Comparison of ENCODE assay signal across 7 mouse cellular contexts in genomic region chr3:36060096-36060850, GRCm38 (mm10). TPM values are rescaled to one million over a fixed set of nuclear protein-coding genes. Genes with fewer than 3 reads are reported as not detected.
A peak's percentile ranks its signal among the peaks of the same experiment; 100 is the strongest.
DNase-seq lines count a peak whose midpoint lies in the region; ATAC-seq and TF ChIP-seq lines count a peak whose summit lies in the region.

No protein-coding gene starts in this region.

- H3K4me1 ChIP-seq in ES-Bruce4 (ENCODE audit: control insufficient read depth, insufficient read depth, low read length) = peaks cover 1% of the 10 kb centered on the region
- 0 out of 2 replicates have a peak, but pooled peaks cover 2% of the 10 kb centered on the region for H3K4me1 ChIP-seq in heart, embryonic 13.5 days

- 31% methylated on average over 8 of the region's 8 CpGs for WGBS in heart, embryonic 13.5 days

- H3K27ac ChIP-seq in ES-Bruce4 (ENCODE audit: insufficient read depth, low read length) = no peak overlapping the region
- H3K27ac ChIP-seq in heart, embryonic 13.5 days (replicated peaks) = no peak overlapping the region
- no peak overlapping the region for H3K27ac ChIP-seq in layer of hippocampus, adult 2 months

- peak; percentile 43 for TF ChIP-seq CTCF in ES-Bruce4 (IDR thresholded peaks at IDR 0.05; ENCODE audit: low read depth, low read length)
- peak; percentile 90 for TF ChIP-seq CTCF in layer of hippocampus, adult 2 months (conservative IDR thresholded peaks at IDR 0.05)

- DNase-seq in ZHBTc4 (ENCODE audit: low read depth, low spot score) = peak; percentile 77
- peak; percentile 38 to 63 for DNase-seq in cerebellum, postnatal 4 days (ENCODE audit: low spot score in 2 of 2)
- peak; percentile 33 to 58 for DNase-seq in layer of hippocampus, adult 2 months (ENCODE audit: low spot score in 2 of 2)
- DNase-seq in lung, postnatal 36 days = peak; percentile 82
- DNase-seq in right cerebral cortex, postnatal 4 days = peak; percentile 78

- no peaks in the 10 kb centered on the region for H3K9me3 ChIP-seq in ES-Bruce4 (replicated peaks; ENCODE audit: control insufficient read depth, insufficient read depth, low read length, poor library complexity, severe bottlenecking)
- H3K9me3 ChIP-seq in heart, embryonic 13.5 days = no peaks in the 10 kb centered on the region

- H3K36me3 ChIP-seq in ES-Bruce4 (ENCODE audit: control insufficient read depth, insufficient read depth, low read length, poor library complexity, severe bottlenecking) = no peaks in the 10 kb centered on the region
- no peaks in the 10 kb centered on the region for H3K36me3 ChIP-seq in heart, embryonic 13.5 days

- H3K4me3 ChIP-seq in ES-Bruce4 (ENCODE audit: low read depth, low read length) = no peak overlapping the region
- H3K4me3 ChIP-seq in heart, embryonic 13.5 days = no peak overlapping the region
- H3K4me3 ChIP-seq in layer of hippocampus, adult 2 months = no peak overlapping the region

- peak overlapping the region; percentile 36 for H3K4me2 ChIP-seq in heart, embryonic 13.5 days

- ATAC-seq in heart, embryonic 13.5 days (ENCODE audit: extremely low read depth, insufficient number of reproducible peaks, low FRiP score, low TSS enrichment) = no peak

- no peaks in the 10 kb centered on the region for H3K27me3 ChIP-seq in ES-Bruce4 (ENCODE audit: control insufficient read depth, insufficient read depth, low read length, poor library complexity, severe bottlenecking)
- H3K27me3 ChIP-seq in heart, embryonic 13.5 days (replicated peaks) = peaks cover 31% of the 10 kb centered on the region

- H3K9ac ChIP-seq in ES-Bruce4 (ENCODE audit: low read depth, poor library complexity, severe bottlenecking) = no peak overlapping the region
- no peak overlapping the region for H3K9ac ChIP-seq in heart, embryonic 13.5 days

- no peak for TF ChIP-seq POLR2A in ES-Bruce4 (IDR thresholded peaks at IDR 0.05; ENCODE audit: insufficient read depth, low read length)

- TF ChIP-seq EP300 in ES-Bruce4 (IDR thresholded peaks at IDR 0.05; ENCODE audit: insufficient read depth, low read depth, low read length) = no peak

RNA-seq across cellular contexts. Expression of gene Acad9, which starts 5.5 kb away (rescaled TPM):
- polyA plus RNA-seq in ES-Bruce4 (2011; ENCODE audit: insufficient read depth, insufficient read length, low read depth, missing spikeins) = 27.1 and 27.5 TPM in 2 replicates
- polyA plus RNA-seq in heart, embryonic 13.5 days (2015; fragmentation: Nextera tagmentation; extraction: Ambion mirVana) = 70.7 and 74.0 TPM in 2 replicates
- total RNA-seq in layer of hippocampus, adult 2 months (2021) = 10 to 100 TPM; 45.4 to 49.0 TPM

RNA-seq across cellular contexts. Expression of gene Ccdc144b, which starts 6.9 kb away (rescaled TPM):
- polyA plus RNA-seq in ES-Bruce4 (2011; ENCODE audit: insufficient read depth, insufficient read length, low read depth, missing spikeins) = not detected in 2 replicates
- polyA plus RNA-seq in heart, embryonic 13.5 days (2015; fragmentation: Nextera tagmentation; extraction: Ambion mirVana) = 0.07 TPM in 1 of 2 replicates, not detected in the other
- total RNA-seq in layer of hippocampus, adult 2 months (2021) = not detected

RNA-seq across cellular contexts. Expression of gene Mccc1, which starts 59.8 kb away (rescaled TPM):
- 32.0 and 32.9 TPM in 2 replicates for polyA plus RNA-seq in ES-Bruce4 (2011; ENCODE audit: insufficient read depth, insufficient read length, low read depth, missing spikeins)
- polyA plus RNA-seq in heart, embryonic 13.5 days (2015; fragmentation: Nextera tagmentation; extraction: Ambion mirVana) = 47.5 and 53.0 TPM in 2 replicates
- 10 to 100 TPM; 38.4 to 45.3 TPM for total RNA-seq in layer of hippocampus, adult 2 months (2021)
